14 mouse cellular contexts compared by ENCODE assay signal in genomic region chr5:76887011-76887410, GRCm38 (mm10). TPM values are rescaled to one million over a fixed set of nuclear protein-coding genes. Genes with fewer than 3 reads are reported as not detected.
A peak's percentile ranks its signal among the peaks of the same experiment; 100 is the strongest.
DNase-seq lines count a peak whose midpoint lies in the region.
"Had no signal": no experiment of that assay in that cellular context is flagged by ENCODE, and none has a peak within 500 bp of the region (broad histone marks: within the 10 kb centered on the region; RNA-seq: fewer than 3 reads in every experiment).

No protein-coding gene starts in this region.

- peak; percentile 74 for DNase-seq in fat pad, adult 2 months (ENCODE audit: extremely low read depth, low read depth, low spot score)
- peak; percentile 56 for DNase-seq in gonadal fat pad, adult 2 months (ENCODE audit: low read depth)
- no peak for DNase-seq in cerebellum, adult 11 months
- DNase-seq in kidney, postnatal 36 days, result no peak
- DNase-seq: adrenal gland, adult 2 months; adrenal gland, adult 8-10 months; adrenal gland, postnatal 10 days; adrenal gland, postnatal 14 days; adrenal gland, postnatal 25 days; adrenal gland, postnatal 36 days; B cell, adult 2 months; cerebellum, adult 11-12 months; cerebellum, adult 18-20 months; cerebellum, adult 2 months had no signal

RNA-seq across cellular contexts. Expression of gene Aasdh, which starts 18.3 kb away (rescaled TPM):
- 16.0 and 16.2 TPM in 2 replicates for polyA plus RNA-seq in gonadal fat pad, adult 2 months (2012; rRNA removed)

Comparison
In these comparisons a context has a peak if more than half of its experiments do, and no peak if none do; other contexts are left out.
1. DNase-seq: peak in fat pad, adult 2 months (single experiment) and gonadal fat pad, adult 2 months (single experiment); none in cerebellum, adult 11 months (single experiment) and kidney, postnatal 36 days (0 of 2).